Mouse (Mus musculus): ENCODE results near the gene Zmat5. TPM values are rescaled to one million over a fixed set of nuclear protein-coding genes. Genes with fewer than 3 reads are reported as not detected.

Zmat5 gene
- polyA plus RNA-seq, 3 experiments from 2014 or later, result 125 to 146 (median 127) TPM

GRCm38 (mm10) chr11:4783116-4783515 lies 78.6 kb downstream of the Zmat5 start:
- ATAC-seq, result no peak

- peak; percentile 38 for ATAC-seq
Observed at GRCm38 (mm10) chr11:4784629-4785142, 80.2 kb downstream of the Zmat5 start.

Other genes starting within 250 kb of the Zmat5 start
- 10 to 100 TPM; 15.1 to 34.1 (median 32.3) TPM for gene Mtmr3, start 109.8 kb upstream of the Zmat5 start, polyA plus RNA-seq (2017; shearing (Covaris generic))
- gene Gm11032, start 84.6 kb upstream of the Zmat5 start, polyA plus RNA-seq (2017; shearing (Covaris generic)), result not detected
- gene Ascc2, start 66.9 kb upstream of the Zmat5 start, polyA plus RNA-seq (2017; shearing (Covaris generic)), result 10 to 100 TPM; 31.0 to 32.0 (median 31.7) TPM
- gene Uqcr10, start 336 bp upstream of the Zmat5 start, polyA plus RNA-seq (2017; shearing (Covaris generic)), result 100 to 1,000 TPM; 424 to 529 (median 465) TPM
- under 1 TPM in 2 of 3 experiments, not detected in 1; 0.34 to 0.37 TPM for gene Cabp7, start 42.1 kb downstream of the Zmat5 start, polyA plus RNA-seq (2017; shearing (Covaris generic))
- gene Nf2, start 144.9 kb downstream of the Zmat5 start, polyA plus RNA-seq (2017; shearing (Covaris generic)), result 10 to 100 TPM; 18.7 to 22.5 (median 19.3) TPM
- gene Nipsnap1, start 169.3 kb downstream of the Zmat5 start, polyA plus RNA-seq (2017; shearing (Covaris generic)), result 10 to 100 TPM; 39.9 to 64.8 (median 57.5) TPM
- 10 to 100 TPM; 32.7 to 43.7 (median 36.2) TPM for gene Thoc5, start 190.6 kb downstream of the Zmat5 start, polyA plus RNA-seq (2017; shearing (Covaris generic))
- 1 to 10 TPM; 6.4 to 7.0 (median 6.4) TPM for gene Nefh, start 243.4 kb downstream of the Zmat5 start, polyA plus RNA-seq (2017; shearing (Covaris generic))

Measured in inflammation-experienced regulatory T-cells, adult 6 months (primary cell).